Mouse (Mus musculus) cerebellum, adult 8-10 months (tissue): ENCODE measurements around the gene Ncstn.

Source experiments
- DNase-seq: peaks from one replicate; pipeline ENCODE4 v3.0.0; 2022

Gene Ncstn

DNA sequence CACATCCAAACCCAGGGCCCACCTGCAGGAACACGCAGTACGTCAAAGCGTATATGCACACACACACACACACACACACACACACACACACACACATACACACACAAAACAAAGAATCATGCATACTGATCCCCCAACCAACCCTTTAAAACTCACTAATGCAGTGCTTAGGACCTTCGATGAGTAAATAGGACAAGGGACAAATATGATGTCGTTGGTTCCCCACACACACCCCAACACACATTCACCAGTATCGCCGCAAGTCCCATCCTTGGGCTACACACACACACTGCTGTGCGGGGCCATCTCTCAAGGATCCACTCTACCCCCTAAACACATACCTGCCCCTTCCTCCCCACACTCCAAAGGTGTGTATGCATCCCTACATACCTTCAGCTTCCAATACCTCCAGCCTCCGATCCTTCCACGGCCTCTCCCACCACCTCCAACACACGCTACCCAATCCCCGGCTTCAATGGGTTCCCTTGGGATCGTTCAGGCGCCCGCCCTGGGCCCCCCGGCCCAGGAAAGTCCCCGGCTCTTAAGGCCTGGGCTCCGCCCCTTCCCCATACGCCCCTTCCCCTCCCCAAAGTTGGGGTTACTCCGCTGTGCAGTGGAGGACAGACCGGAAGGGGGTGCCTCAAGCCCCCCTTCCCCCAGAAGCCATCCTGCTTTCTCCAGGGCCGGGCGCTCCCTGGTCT, 56.2 kb downstream of the Ncstn start:
- peak; percentile 30 for DNase-seq

DNA sequence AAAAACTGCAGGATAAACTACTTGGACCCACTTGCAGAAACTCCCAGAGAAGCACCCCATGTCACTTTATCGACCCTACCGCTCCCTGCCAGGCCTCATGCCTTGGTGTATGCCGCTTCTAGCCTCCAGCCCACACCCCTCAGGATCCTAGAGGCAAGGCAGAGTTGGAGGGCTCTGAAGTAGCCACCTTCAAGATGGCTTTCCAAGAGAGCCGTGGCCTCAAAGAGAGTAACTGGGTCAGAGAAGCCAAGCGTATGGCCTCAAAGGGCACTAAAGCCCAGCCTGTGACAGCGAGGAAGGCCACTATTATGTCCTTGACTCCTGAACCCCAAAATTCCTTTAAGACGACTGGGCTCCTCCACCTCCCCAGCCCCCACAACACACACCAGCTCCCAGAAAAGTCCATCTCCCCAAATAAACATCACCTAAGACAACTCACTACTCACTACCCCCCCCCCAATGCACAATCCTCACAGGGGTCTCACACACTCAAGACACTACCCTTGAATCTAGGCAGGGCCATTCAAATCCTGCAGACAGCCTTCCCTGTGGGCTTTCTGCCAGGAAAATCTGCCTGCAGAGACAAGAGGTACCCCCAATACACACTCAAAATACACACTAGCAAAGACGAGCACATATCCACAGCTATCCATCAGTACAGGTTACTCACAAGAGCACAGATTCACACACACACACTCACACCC, 57.2 kb downstream of the Ncstn start:
- no peak for DNase-seq

DNA sequence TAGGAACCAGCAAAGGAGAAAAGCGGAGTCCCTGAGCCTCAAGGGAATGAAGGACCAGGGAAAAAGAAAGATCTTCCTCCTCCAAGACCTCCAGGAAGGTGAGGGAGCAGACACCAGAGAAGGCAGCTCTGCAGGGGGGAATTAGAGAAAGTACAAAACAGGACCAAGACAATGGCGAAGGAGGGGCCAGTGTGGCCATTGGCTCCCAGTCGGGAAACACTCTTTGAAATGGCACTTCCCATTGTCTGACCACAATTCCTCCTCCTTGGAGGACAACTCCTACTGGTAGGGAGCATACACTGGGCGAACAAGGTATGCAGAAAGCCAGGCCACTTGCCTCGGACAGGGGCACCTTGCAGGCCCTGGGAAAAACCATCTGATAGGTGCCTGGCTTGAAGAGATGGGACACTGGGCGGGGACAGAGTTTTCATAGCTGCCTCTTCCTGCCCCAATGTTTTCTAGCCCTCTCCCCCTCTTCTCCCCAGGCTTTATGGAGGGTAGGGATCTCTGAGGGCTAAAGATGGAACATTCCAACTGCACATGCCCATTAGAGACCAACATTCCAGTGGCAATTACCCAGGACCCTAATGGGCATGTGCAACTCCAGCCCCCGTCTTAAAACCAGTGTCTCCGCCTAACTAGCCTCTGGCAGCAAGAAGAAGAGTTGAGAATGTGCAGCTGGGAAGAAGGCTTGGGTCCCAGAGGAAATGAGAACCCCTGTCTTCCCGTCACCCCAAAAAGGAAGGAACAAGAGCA, 58.3 kb downstream of the Ncstn start:
- DNase-seq: no peak

DNA sequence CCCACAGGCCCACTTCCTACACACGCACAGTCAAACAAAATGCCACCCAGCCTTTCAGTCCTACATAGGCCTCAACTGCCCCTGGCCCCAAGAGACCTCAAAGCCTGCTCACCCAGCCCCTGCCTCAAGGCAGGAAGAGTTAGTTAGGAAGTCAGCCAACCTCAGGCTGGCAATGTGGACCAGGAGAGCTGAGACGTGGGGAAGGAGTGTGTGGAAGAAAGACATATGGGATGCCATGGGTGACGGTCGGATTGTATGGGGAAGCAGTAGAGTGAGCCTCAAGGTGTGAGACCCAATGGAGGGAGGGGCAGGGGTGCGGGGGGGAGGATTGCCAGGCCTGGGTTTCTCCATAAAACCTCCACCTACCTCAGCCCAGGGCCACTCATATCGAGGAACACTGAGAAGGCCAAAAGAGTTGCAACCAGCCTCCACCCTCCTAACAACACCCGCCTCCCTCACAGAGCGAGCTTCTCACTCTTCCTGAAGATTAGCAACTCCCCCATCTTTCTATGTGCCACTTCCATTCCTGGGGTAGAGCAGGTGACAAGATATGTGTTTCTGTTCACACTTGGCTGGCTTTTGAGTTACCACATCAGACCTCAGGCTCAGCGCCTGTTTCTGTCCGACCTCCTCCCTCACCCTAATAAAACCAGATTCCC, 62.6 kb downstream of the Ncstn start:
- DNase-seq: no peak

DNA sequence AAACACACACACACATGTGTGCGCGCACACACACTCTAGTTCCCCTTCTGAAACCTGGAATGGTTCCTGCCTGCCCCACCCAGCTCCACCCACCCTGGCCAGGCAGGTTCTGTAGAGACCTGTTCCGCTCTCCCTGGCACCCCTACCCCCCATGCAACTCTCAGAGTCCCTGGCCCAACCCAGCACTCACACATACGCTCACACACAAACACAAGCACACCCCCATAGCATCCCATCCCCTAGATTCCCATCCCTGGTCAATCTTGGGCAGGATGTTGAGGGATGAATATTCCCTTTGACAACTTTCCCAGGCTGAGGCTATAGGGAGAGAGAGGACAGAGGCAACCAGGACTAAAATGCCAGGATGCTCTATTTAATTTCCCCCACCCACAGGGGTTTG, 63.3 kb downstream of the Ncstn start:
- no peak for DNase-seq

DNA sequence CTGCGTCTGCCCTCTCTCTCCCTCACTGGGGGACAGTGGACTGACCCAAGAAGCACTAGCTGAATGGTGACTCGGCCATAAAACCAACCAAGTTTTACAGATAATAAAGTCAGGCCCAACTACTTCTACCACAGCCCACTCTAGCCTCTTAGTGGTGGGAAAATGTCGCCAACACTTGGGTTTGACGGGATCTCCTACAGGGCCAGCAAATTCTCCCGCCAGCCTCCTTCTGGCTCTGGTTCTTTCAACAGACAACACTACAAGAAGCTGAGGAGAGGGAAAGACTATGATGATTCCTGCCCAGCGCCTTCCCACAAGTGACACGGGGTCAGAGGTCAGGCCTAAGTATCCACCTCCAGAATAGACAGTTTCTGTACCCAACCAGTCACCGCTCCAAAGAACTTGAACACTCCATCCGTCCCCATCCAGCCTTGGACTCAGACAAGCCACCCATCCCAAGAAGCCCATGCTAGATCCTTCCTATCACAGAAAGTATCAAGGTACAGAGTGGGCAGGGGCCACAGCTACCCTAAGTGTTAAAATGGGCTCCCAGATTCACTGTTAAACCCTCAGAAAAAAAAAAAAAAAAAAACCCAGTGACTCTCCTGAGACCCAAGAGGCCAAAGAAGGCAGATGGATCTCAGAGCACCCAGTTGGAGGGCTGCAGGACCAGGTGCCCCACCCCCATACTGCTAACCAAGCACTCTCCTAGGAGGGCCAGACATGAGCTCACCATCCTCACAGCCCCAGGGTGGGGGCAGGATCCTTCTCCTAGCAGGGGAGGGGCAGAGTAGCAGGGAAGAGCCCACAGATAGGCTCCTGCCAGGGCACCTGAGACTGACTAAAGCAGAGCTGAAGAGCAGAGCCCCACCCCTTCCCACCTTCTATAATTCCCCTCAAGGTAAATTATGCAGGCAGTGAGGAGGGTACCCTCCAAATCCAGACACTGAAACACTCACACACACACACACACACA, 64.0 kb downstream of the Ncstn start:
- no peak for DNase-seq

DNA sequence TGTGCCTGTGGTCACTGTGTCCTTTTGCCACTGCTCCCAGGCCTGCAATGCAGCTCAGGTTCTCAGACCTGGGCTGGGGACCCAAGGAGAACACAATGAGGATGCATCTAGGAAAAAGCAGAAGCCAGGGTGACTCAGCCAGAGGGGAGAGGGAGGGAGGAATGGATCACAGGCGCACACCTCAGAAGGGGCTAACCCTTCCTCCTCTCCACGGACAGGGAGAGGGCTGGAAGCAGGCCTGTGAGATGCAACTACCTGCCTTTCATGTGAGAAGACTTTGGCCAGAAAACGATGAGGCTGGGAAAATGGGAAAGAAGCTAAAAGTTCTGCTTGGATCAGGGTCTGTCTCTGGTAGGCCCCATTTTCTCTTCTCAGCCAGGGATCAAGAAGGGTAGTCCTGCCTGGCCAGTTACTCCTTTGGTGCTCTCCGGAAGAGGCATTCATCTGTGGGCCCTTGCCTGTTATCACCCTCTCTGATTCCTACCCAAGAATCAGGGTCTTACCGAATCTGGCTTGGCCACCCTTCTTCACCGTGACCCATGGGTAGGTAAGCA, 65.0 kb downstream of the Ncstn start:
- DNase-seq: no peak

DNA sequence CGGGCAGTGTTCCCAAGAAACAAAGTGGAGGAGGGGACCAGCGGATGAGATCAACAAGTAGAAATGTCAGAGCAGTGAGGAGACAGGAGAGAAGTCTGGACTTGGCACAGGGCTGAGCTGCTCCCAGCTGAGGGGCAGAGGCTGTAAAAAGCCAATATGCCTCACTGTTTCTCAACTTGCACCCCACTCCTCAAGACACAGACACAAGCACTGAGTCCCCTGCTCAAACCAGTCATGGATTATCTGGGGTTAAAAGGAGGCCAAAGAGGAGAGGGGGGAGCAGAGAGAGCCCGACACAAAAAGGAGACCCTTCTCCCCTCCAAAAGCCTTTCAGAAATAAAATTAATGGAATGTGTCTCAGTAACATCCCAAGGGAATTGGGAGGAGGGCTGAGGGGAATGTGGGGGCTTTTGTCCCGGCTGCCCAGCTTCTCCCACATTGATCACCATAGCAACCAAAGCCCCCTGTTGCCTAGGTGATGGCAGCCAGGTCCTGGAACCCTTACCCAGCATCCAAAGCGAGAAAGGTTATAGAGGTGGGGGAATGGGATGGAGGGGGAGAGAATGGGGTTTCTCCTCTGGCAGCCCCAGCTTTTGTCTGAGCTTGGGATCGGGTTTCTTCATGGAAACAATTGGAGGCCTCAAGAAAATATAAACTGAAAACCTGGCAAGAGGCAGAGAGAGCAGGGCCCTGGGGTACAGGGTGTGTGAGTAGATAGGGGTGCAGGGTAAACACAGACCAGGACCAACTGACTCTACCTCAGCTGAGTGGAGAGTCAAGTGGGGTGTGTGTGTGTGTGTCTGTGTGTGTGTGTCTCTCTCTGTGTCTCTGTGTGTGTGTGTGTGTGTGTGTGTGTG, 65.7 kb downstream of the Ncstn start:
- DNase-seq: no peak

DNA sequence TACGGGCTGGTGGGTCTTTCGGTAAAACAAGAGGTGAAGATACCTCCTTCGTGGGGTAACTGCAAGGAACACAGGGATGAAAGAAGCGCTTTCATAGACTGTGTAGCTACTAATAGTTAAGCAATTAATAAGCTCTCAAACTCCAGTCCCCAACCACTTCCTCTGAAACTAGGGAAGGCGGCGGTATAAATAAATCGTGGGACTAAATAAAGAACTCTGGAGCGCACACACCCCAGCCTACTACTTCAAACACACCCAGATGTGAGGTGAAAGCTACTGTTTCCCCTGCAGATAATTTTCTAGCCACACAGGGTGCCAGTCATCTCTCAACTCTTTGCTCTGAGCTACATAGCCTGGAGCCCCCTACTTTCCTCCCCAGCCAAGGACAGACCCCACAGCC, 66.6 kb downstream of the Ncstn start:
- DNase-seq: no peak
